Mouse (Mus musculus): Measurements from ENCODE around the gene A930018P22Rik.
"Not testable (repeated sequence)": the region's sequence is repeated elsewhere in the genome, so short reads cannot be mapped to it uniquely, and the experiment has no call there.

GRCm38 (mm10) chr2:104097396-104097795 lies 25.2 kb upstream of the A930018P22Rik start:
- TF ChIP-seq CTCF (IDR thresholded peaks at IDR 0.05; ENCODE audit: low read depth); EP300 (optimal IDR thresholded peaks at IDR 0.05): not testable (repeated sequence)
